Mouse (Mus musculus) right cerebral cortex, postnatal 25 days (tissue): ENCODE measurements around the gene Aspscr1.
"Not testable (repeated sequence)": the region's sequence is repeated elsewhere in the genome, so short reads cannot be mapped to it uniquely, and the experiment has no call there.

Source experiments
- DNase-seq: peaks from one replicate; pipeline ENCODE4 v3.0.0; 2022

Aspscr1 gene

GRCm38 (mm10) chr11:120715131-120715530, 42.4 kb downstream of the Aspscr1 start:
- DNase-seq: no peak

- no peak for DNase-seq
These were observed 46.5 kb downstream of the Aspscr1 start for GRCm38 (mm10) chr11:120719242-120719641.

- DNase-seq: no peak
These were observed 47.1 kb downstream of the Aspscr1 start for GRCm38 (mm10) chr11:120719841-120720376.

- DNase-seq: peak; percentile 85
These were observed 47.7 kb downstream of the Aspscr1 start for GRCm38 (mm10) chr11:120720450-120720849.

GRCm38 (mm10) chr11:120721124-120722066, 48.6 kb downstream of the Aspscr1 start, which contains the start of gene Rac3:
TSS of gene Rac3 (plus strand) at chr11:120721470.
- peak; percentile 77 for DNase-seq

GRCm38 (mm10) chr11:120722067-120722630, 49.4 kb downstream of the Aspscr1 start:
- no peak for DNase-seq

GRCm38 (mm10) chr11:120722761-120723382, 50.1 kb downstream of the Aspscr1 start:
- no peak for DNase-seq

- no peak for DNase-seq
These were observed 50.7 kb downstream of the Aspscr1 start for GRCm38 (mm10) chr11:120723509-120723908.

GRCm38 (mm10) chr11:120726243-120727168, 53.7 kb downstream of the Aspscr1 start:
- DNase-seq: no peak

- peak; percentile 57 for DNase-seq
These were observed 54.4 kb downstream of the Aspscr1 start, which contains the start of gene Dcxr for GRCm38 (mm10) chr11:120727169-120727527. TSS of gene Dcxr (minus strand) at chr11:120727281.

- no peak for DNase-seq
These were observed 54.8 kb downstream of the Aspscr1 start for GRCm38 (mm10) chr11:120727564-120727963.

- DNase-seq: no peak
These were observed 55.9 kb downstream of the Aspscr1 start for GRCm38 (mm10) chr11:120728530-120729240.

- DNase-seq: not testable (repeated sequence)
These were observed 56.8 kb downstream of the Aspscr1 start for GRCm38 (mm10) chr11:120729432-120730050.

- DNase-seq: no peak
These were observed 57.6 kb downstream of the Aspscr1 start for GRCm38 (mm10) chr11:120730331-120730870.

GRCm38 (mm10) chr11:120731395-120731794, 58.6 kb downstream of the Aspscr1 start:
- DNase-seq: no peak

- DNase-seq: no peak
These were observed 59.3 kb downstream of the Aspscr1 start, which contains the start of gene Cbr2 for GRCm38 (mm10) chr11:120731858-120732680. TSS of gene Cbr2 (minus strand) at chr11:120732114.

GRCm38 (mm10) chr11:120733521-120733920, 60.7 kb downstream of the Aspscr1 start:
- no peak for DNase-seq

GRCm38 (mm10) chr11:120736424-120736823, 63.7 kb downstream of the Aspscr1 start:
- no peak for DNase-seq

GRCm38 (mm10) chr11:120740981-120741380, 68.2 kb downstream of the Aspscr1 start:
- DNase-seq: no peak
